Mouse (Mus musculus) adrenal gland, postnatal 25 days (tissue): ENCODE results near the gene Rabac1. TPM values are rescaled to one million over a fixed set of nuclear protein-coding genes. Genes with fewer than 3 reads are reported as not detected.

Experiments
- DNase-seq: peaks from one replicate; pipeline ENCODE4 v3.0.0; 2021; ENCODE audit warnings: mixed read lengths
- microRNA-seq, 2 experiments: library from miRNA; unstranded; fragments of <30 nt; microRNA quantifications; one replicate each; pipeline ENCODE4 v1.2.0; 2021
- total RNA-seq: library from RNA; stranded (reverse); gene quantifications from 2 replicates; pipeline ENCODE4 v1.2.3, GENCODE M21; 2021

Rabac1 gene
- total RNA-seq, 1 experiment from 2014 or later, result 300 TPM

DNA sequence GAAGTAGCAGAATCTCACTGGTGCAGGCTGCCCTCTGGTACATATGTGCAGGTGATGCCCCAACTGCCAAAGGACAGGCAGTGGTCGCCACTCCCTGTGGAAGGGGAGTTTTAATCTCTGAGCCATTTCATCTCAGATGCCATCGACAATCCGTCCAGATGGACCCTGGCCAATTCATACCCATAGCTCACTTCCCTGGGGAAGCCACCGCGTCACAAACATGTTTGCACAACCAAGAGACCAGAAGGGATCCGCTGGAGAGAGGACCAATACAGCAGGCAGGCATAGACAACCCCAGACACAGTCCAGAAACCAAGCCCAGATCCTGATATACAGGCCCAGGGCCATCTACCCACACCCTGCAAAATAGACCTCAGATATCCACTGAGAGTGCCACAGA is 42.1 kb downstream of the Rabac1 start:
- DNase-seq, result no peak

Small RNAs within 50 kb of the gene (microRNA-seq; reads per million reads assigned to microRNA genes)
- gene Mir7046 (2.1 to 4.6 reads per million in 2 experiments), gene Mir7047 (0.36 to 0.69 reads per million in 2 experiments)

Other genes starting within 250 kb of the Rabac1 start
- not detected in 2 replicates for gene Gm4763, start 245.8 kb downstream of the Rabac1 start, total RNA-seq
- not detected in 2 replicates for gene Cd177, start 212.4 kb downstream of the Rabac1 start, total RNA-seq
- gene Ceacam10, start 195.5 kb downstream of the Rabac1 start, total RNA-seq, result 0.36 TPM in 1 of 2 replicates, not detected in the other
- 0.94 TPM in 1 of 2 replicates, not detected in the other for gene Gm9844, start 110.5 kb downstream of the Rabac1 start, total RNA-seq
- gene Lypd4, start 102.8 kb downstream of the Rabac1 start, total RNA-seq, result not detected in 2 replicates
- gene Dmrtc2, start 102.7 kb downstream of the Rabac1 start, total RNA-seq, result not detected in 2 replicates
- 564 and 876 TPM in 2 replicates for gene Rps19, start 88.4 kb downstream of the Rabac1 start, total RNA-seq
- gene Cd79a, start 75.4 kb downstream of the Rabac1 start, total RNA-seq, result 0.91 and 1.0 TPM in 2 replicates
- 126 and 138 TPM in 2 replicates for gene Arhgef1, start 69.8 kb downstream of the Rabac1 start, total RNA-seq
- gene Gm4881, start 28.3 kb downstream of the Rabac1 start, total RNA-seq, result not detected in 2 replicates
- 84.1 and 110 TPM in 2 replicates for gene Atp1a3, start 33.2 kb upstream of the Rabac1 start, total RNA-seq
- 15.4 and 22.6 TPM in 2 replicates for gene Grik5, start 99.6 kb upstream of the Rabac1 start, total RNA-seq
- 21.0 and 23.3 TPM in 2 replicates for gene Zfp574, start 99.8 kb upstream of the Rabac1 start, total RNA-seq
- 0.67 and 1.0 TPM in 2 replicates for gene Pou2f2, start 207.0 kb upstream of the Rabac1 start, total RNA-seq
- 17.5 and 18.0 TPM in 2 replicates for gene Dedd2, start 247.9 kb upstream of the Rabac1 start, total RNA-seq
- 14.6 and 16.0 TPM in 2 replicates for gene Zfp526, start 248.7 kb upstream of the Rabac1 start, total RNA-seq